Mouse (Mus musculus) liver, embryonic 16.5 days (tissue): ENCODE data around the gene Ece1. TPM values are rescaled to one million over a fixed set of nuclear protein-coding genes. Genes with fewer than 3 reads are reported as not detected.
A peak's percentile ranks its signal among the peaks of the same experiment; 100 is the strongest.

Experiments used
- ATAC-seq: fragments of 200-750 bp; cut with Nextera tagmentation; 2 replicates; pipeline ENCODE4 v1.8.0; 2017; ENCODE audit warnings: low read depth, mild to moderate bottlenecking, moderate number of reproducible peaks, moderate library complexity
- H3K27ac ChIP-seq: fragments of 300-500 bp; sonication (generic); 2 replicates; pipeline ENCODE4 v1.5.1; 2014; ENCODE audit warnings: mild to moderate bottlenecking, low read length
- H3K27me3 ChIP-seq: fragments of 300-500 bp; sonication (generic); 2 replicates; pipeline ENCODE4 v1.6.1; 2014; ENCODE audit warnings: low read depth, low read length, mixed read lengths; ENCODE audit not compliant: control insufficient read depth, insufficient read depth
- H3K36me3 ChIP-seq: fragments of 300-500 bp; sonication (generic); 2 replicates; pipeline ENCODE4 v1.6.1; 2014; ENCODE audit warnings: mild to moderate bottlenecking; ENCODE audit not compliant: control insufficient read depth, insufficient read depth
- H3K4me1 ChIP-seq: fragments of 300-500 bp; sonication (generic); 2 replicates; pipeline ENCODE4 v1.6.1; 2014; ENCODE audit warnings: low read depth, low read length, mixed read lengths; ENCODE audit not compliant: control insufficient read depth
- H3K4me2 ChIP-seq: fragments of 300-500 bp; sonication (generic); 2 replicates; pipeline ENCODE4 v1.6.1; 2014; ENCODE audit warnings: low read depth, low read length, mixed read lengths
- H3K4me3 ChIP-seq: fragments of 300-500 bp; sonication (generic); 2 replicates; pipeline ENCODE4 v1.5.1; 2014; ENCODE audit warnings: low read depth, mild to moderate bottlenecking, low read length
- H3K9ac ChIP-seq: fragments of 300-500 bp; sonication (generic); 2 replicates; pipeline ENCODE4 v1.6.1; 2014; ENCODE audit warnings: low read depth, low read length
- H3K9me3 ChIP-seq: fragments of 300-500 bp; sonication (generic); replicated peaks from 2 replicates; pipeline ENCODE4 v1.6.1; 2016; ENCODE audit warnings: low read length; ENCODE audit not compliant: control insufficient read depth
- WGBS: fragments of 180-500 bp; shearing (Covaris S2); extraction: QIAGEN DNeasy Blood & Tissue Kit; methylation state at CpG from one replicate; pipeline ENCODE4 v1.1.7; 2014; ENCODE audit not compliant: insufficient replicate concordance; 5-methylcytosine and 5-hydroxymethylcytosine counted together
- polyA plus RNA-seq: library from polyadenylated mRNA; unstranded; fragments of >200 nt; fragmentation: Nextera tagmentation; extraction: Ambion mirVana; gene quantifications from 2 replicates; pipeline ENCODE4 v1.2.1, GENCODE M21; 2015

Ece1 gene
- polyA plus RNA-seq, 1 experiment from 2014 or later, result 23.4 TPM

DNA sequence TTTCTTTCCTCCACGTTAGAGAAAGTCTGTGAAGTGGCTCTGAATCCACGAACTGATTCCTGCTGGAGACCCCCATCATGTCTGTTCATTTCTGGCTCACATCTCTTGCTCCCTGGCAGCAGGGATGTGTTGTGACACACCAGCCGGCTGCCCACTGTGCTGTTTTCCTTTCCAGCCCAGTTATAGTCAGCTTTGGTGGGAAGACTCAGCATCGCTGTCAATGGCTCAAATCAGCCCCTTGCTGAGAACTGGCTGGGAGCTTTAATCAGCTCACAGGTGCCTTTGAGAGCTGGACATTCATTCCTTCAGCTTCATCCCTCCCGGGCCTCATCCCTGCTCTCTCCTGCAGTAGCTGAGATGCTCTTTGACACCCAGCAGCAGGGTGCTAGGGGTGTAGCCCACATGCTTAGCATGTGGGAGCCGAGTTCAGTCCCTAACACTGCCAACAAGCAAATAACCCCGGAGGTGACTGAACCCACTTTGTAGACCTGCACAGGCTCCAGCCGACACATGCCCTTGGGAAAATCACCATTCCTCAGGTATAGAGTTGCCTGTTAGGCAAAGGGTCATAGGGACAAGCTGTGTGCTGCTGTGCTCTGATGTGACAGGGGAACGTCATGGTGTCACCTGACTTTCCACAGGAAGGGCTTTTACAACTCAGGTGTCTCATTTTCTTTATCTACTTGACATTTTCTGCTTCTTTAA, 80.9 kb downstream of the Ece1 start:
- no peaks in the 10 kb centered on the region; the same call in 1 of the 2 replicates for H3K4me1 ChIP-seq
- 0 out of 2 replicates have a peak overlapping the region, but pooled peaks have one; percentile 6 for H3K9ac ChIP-seq
- H3K4me2 ChIP-seq, result no peak overlapping the region
- peak; percentile 38 for ATAC-seq
- H3K9me3 ChIP-seq, result no peaks in the 10 kb centered on the region
- 62% methylated on average over 9 of the region's 9 CpGs for WGBS
- no peaks in the 10 kb centered on the region for H3K27me3 ChIP-seq
- peak overlapping the region; percentile 62 for H3K27ac ChIP-seq
- H3K36me3 ChIP-seq, result no peaks in the 10 kb centered on the region
- no peak overlapping the region for H3K4me3 ChIP-seq

DNA sequence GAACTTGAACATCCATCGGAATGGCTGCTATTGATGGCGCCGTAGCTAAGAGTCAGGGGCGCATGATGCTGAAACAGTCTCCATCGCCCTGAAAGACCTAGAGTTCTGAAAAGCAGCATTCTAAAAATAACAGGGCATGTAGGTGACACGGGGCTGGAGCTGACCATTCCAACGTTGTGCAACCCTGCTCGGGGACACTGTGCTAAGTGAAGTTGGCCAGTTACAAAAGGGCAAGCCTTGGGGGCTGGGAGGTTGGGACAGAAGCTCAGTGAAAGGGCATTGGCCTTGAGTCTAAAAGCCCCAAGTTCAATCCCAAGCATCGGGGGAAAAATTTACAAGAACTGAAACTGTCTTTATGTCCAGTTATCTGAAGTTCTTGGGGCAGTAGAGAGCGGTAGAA, 81.5 kb downstream of the Ece1 start:
- Histone ChIP-seq H3K4me3 (no peak overlapping the region), H3K27me3 (no peaks in the 10 kb centered on the region), H3K4me1 (no peaks in the 10 kb centered on the region; the same call in 1 of the 2 replicates), H3K27ac (peak overlapping the region; percentile 62), H3K9me3 (no peaks in the 10 kb centered on the region), H3K9ac (no peak overlapping the region), H3K4me2 (no peak overlapping the region), H3K36me3 (no peaks in the 10 kb centered on the region)
- WGBS, result 62% methylated on average over 10 of the region's 10 CpGs
- ATAC-seq, result peak; percentile 85

DNA sequence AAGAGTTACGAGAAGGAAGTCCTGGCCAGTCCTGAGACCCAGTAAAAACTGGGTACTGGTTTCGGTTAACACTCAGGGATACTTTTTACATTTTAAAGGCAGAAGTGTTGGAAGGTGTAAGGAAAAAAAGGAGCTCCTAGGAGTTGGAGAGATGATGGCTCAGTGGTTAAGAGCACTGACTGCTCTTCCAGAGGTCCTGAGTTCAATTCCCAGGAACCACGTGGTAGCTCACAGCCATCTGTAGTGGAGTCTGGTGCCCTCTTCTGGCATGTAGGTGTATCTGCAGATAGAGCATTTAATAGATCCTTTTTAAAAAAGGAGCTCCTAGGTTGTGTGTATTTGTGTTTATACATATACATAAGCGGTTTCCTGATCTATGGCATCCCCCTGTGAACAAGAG, 83.3 kb downstream of the Ece1 start:
- no peak for ATAC-seq
- 46% methylated on average over 4 of the region's 4 CpGs for WGBS
- H3K27me3 ChIP-seq, result no peaks in the 10 kb centered on the region
- peaks cover 6% of the 10 kb centered on the region for H3K36me3 ChIP-seq
- no peak overlapping the region for H3K4me2 ChIP-seq
- no peak overlapping the region for H3K27ac ChIP-seq
- no peak overlapping the region for H3K4me3 ChIP-seq
- no peaks in the 10 kb centered on the region; the same call in 1 of the 2 replicates for H3K4me1 ChIP-seq
- H3K9ac ChIP-seq, result no peak overlapping the region
- no peaks in the 10 kb centered on the region for H3K9me3 ChIP-seq

DNA sequence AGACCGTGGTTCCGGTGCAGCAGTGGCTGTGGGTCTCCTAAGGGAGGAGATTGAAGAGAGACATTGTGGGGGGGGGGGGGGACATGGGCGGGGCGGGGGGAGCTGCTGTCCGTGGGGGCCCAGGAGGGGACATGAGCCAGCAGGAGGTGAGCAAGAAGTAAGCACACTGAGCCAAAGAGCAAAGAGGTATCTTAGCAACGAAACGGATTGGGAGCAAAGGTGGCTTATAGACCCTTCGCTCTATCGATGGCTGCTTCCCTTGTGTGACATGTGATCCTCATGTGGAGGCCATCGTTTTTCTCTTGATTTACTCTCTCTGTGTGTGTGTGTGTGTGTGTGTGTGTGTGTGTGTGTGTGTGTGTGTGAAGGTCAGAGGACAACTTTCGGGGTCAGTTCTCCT, 84.4 kb downstream of the Ece1 start:
- no peak for ATAC-seq
- Histone ChIP-seq H3K4me2 (no peak overlapping the region), H3K9ac (no peak overlapping the region), H3K27ac (no peak overlapping the region), H3K4me1 (no peaks in the 10 kb centered on the region; the same call in 1 of the 2 replicates), H3K27me3 (no peaks in the 10 kb centered on the region), H3K36me3 (peaks cover 6% of the 10 kb centered on the region), H3K9me3 (no peaks in the 10 kb centered on the region), H3K4me3 (no peak overlapping the region)
- 71% methylated on average over 9 of the region's 11 CpGs for WGBS

DNA sequence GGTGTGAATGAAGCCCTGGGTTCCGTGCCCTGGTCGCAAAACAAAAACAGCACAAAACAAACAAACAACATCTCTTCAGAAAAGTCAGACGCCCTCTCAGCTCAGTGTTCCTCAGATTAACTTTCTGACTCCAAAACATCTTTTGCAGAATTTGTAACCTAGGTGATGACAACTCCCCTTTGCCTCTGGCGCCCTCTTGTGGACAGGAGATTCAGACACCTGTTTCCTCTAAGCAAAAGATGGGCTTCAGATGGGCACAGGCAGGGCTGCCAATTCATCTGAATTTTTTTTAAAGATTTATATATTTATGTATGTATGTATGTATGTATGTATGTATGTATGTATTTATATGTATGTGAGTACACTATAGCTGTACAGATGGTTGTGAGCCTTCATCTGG, 90.8 kb downstream of the Ece1 start:
- no peak overlapping the region for H3K27ac ChIP-seq
- 37% methylated on average over 4 of the region's 4 CpGs for WGBS
- H3K36me3 ChIP-seq, result peaks cover 8% of the 10 kb centered on the region

DNA sequence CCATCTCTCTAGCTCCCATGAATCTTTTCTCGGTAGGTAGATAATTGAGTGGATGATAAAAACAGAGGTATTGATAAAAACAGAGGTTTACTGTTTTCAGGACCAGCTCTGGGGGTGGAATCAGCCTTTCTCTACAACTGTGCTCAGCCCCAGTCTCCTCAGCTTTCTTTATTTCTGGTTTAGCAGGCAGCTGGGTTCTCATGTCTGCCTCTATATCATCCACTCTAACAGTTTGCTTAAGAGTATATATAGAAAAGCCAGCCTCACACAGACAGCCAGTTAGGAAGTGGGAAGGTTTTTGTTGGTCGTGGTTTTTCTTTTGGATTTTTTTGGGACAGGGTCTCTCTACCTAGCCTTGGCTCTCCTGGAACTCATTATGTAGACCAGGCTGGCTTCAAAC, 92.1 kb downstream of the Ece1 start:
- H3K4me3 ChIP-seq, result no peak overlapping the region
- no peak overlapping the region for H3K27ac ChIP-seq
- WGBS, result 48% methylated on average over 2 of the region's 2 CpGs
- no peak overlapping the region for H3K9ac ChIP-seq
- H3K4me1 ChIP-seq, result peaks cover 3% of the 10 kb centered on the region
- H3K36me3 ChIP-seq, result peaks cover 15% of the 10 kb centered on the region
- no peaks in the 10 kb centered on the region for H3K9me3 ChIP-seq
- H3K4me2 ChIP-seq, result no peak overlapping the region
- no peaks in the 10 kb centered on the region for H3K27me3 ChIP-seq
- no peak for ATAC-seq

More for the DNA sequence above, 90.8 kb downstream of the Ece1 start:
- Histone ChIP-seq H3K27me3 (no peaks in the 10 kb centered on the region), H3K9me3 (no peaks in the 10 kb centered on the region), H3K4me3 (no peak overlapping the region), H3K4me2 (no peak overlapping the region), H3K9ac (no peak overlapping the region), H3K4me1 (peaks cover 3% of the 10 kb centered on the region)
- ATAC-seq, result no peak

DNA sequence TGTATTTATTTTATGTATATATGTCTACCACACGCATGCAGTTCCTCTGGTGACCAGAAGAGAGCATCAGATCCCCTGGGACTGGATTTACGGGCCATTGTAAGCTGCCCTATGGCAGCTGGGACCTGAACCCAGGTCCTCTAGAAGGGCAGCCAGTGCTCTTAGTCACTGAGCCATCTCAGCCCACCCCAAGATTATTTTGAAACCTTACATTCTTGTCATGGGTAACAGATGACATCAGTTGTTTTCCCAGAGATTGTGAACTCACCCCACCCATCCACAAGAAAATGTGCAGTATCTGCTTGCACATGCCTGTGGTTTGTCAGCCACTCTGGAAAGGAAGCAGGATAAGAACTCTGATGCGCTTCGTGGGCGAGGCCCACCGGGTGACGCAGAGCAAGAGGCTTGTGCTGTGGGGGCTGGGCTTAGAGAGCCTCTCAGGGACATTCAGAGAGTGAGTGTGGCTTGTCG, 92.9 kb downstream of the Ece1 start:
- Histone ChIP-seq H3K27me3 (no peaks in the 10 kb centered on the region), H3K4me3 (no peak overlapping the region), H3K27ac (no peak overlapping the region), H3K36me3 (peaks cover 18% of the 10 kb centered on the region), H3K4me2 (no peak overlapping the region), H3K9me3 (no peaks in the 10 kb centered on the region), H3K4me1 (peaks cover 3% of the 10 kb centered on the region), H3K9ac (no peak overlapping the region)
- 26% methylated on average over 8 of the region's 8 CpGs for WGBS
- peak; percentile 76 for ATAC-seq

DNA sequence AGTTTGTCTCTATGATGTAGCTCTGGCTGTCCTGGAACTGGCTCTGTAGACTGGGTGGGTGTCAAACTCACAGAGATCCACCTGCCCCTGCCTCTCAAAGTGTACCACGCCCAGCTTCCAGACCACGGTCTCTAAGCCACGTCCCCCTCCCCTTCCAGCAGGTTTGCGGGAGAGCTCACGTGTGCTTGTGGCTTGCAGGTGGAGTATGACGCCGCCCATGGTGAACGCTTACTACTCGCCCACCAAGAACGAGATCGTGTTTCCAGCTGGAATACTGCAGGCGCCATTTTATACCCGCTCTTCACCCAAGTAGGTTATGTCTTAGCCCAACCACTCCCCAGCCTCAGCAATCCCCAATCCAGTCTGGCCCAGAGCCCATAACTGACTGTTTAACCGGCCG, 94.2 kb downstream of the Ece1 start:
- H3K36me3 ChIP-seq, result peaks cover 13% of the 10 kb centered on the region
- no peak overlapping the region for H3K9ac ChIP-seq
- no peak for ATAC-seq
- peaks cover 3% of the 10 kb centered on the region for H3K4me1 ChIP-seq
- H3K27me3 ChIP-seq, result no peaks in the 10 kb centered on the region
- no peak overlapping the region for H3K27ac ChIP-seq
- H3K9me3 ChIP-seq, result no peaks in the 10 kb centered on the region
- no peak overlapping the region for H3K4me2 ChIP-seq
- 80% methylated on average over 15 of the region's 15 CpGs for WGBS
- no peak overlapping the region for H3K4me3 ChIP-seq

DNA sequence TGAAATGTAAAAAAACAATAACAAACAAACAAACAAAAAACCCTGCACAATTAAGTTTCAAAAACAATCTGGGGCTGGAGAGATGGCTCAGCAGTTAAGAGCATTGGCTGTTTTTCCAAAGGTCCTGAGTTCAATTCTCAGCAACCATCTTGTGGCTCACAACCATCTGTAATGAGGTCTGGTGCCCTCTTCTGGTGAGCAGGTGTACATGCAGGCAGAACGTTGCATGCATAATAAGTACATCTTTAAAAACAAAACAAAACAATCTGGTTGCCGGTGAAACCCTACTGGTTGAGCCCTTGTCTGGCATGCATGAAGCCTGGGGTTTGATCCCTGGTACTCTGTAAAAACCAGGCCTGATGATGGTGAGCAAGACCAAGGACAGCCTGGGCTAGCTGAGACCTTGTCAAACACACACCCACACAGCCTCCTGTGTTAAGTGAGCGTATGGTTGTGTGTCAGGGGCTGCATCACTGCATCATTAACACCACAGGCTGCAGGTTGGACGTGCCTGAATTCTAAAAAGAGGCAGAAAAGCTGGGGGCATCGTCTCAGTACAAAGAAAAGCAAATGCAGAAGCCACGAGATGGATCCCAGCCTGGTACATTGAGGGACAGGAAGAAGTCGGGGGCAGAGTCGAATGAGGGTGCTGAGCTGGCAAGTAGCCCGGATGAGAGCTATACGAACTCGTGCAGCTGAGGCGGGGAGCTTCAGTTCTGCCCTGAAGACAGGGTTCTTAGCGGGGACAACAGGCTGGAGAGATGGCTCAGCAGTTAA, 98.0 kb downstream of the Ece1 start:
- Histone ChIP-seq H3K27ac (no peak overlapping the region), H3K9ac (no peak overlapping the region), H3K27me3 (no peaks in the 10 kb centered on the region), H3K36me3 (peaks cover 18% of the 10 kb centered on the region), H3K9me3 (no peaks in the 10 kb centered on the region), H3K4me3 (no peak overlapping the region), H3K4me2 (no peak overlapping the region), H3K4me1 (peaks cover 2% of the 10 kb centered on the region)
- no peak for ATAC-seq
- WGBS, result 66% methylated on average over 13 of the region's 13 CpGs
